Mouse (Mus musculus): Measurements from ENCODE around the gene Cdv3.

The Cdv3 gene

GRCm38 (mm10) chr9:103365290-103366247 lies at the start of gene Cdv3:
Cdv3 (minus strand) TSS chr9:103365840.
- peak; percentile 99 for DNase-seq (ENCODE audit: low spot score in 2 of 2)

DNA sequence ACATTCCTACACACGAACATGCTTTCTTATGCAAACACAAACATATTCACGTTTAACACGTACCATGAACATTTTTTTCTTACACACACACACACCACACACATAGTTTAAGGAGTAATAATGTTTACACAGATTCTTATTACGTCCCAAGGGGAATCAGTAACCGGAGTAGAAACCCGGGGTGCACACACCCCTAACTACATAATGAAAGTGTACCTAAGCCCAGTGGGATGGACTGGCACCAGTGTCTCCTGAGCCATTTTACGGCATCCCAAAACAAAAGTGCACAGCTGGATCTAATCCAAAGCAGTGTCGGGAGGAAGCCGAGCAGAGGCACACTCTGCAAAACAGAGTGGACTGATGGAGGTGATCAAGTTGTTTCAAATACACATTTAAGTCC lies 47.8 kb upstream of the Cdv3 start:
- no peak for DNase-seq (ENCODE audit: low spot score in 2 of 2)

DNA sequence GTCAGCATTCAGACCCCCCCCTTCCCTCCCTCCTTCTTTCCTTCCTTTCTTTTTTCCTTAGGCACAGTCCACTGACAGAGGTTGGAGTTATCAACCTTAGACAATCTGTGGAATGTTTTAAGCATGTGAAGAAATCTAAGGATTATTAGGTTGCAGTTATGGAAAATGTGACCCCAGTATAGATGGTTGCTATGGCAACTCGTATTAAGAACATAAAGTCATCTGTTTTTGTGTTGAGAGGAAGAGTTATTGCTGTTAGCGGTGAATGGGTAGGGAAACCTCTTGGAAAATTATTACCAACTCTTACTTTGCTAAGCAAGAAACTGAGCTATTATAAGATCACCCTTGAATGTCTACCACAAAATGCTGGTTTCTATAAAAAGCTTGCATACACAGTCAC lies 43.5 kb upstream of the Cdv3 start:
- no peak for DNase-seq (ENCODE audit: low spot score in 2 of 2)

GRCm38 (mm10) chr9:103408136-103408777 lies 42.6 kb upstream of the Cdv3 start:
- DNase-seq (ENCODE audit: low spot score in 2 of 2): no peak

- no peak for DNase-seq (ENCODE audit: low spot score in 2 of 2)
Measured at GRCm38 (mm10) chr9:103403331-103403973, 37.8 kb upstream of the Cdv3 start.

- DNase-seq (ENCODE audit: low spot score in 2 of 2): no peak
Measured at GRCm38 (mm10) chr9:103398509-103399157, 33.0 kb upstream of the Cdv3 start.

DNA sequence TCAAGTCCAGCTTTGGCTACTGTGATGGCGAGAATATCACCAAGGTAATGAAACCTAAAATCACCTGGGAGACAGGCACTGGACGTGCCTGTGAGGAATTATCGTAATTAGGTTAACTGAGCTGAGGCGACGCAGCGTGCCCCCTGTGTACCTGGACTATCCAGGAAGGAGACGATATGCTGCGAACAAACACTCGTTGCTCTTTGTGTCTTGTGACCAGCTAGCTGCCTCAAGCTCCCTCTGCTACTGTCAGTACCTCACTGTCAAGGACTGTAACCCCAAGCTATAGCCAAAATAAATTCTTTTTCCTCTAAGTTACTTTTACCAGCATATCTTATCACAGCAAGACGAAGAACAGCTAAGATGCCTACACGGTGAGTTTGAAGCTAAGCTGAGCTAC lies 27.6 kb upstream of the Cdv3 start:
- no peak for DNase-seq (ENCODE audit: low spot score in 2 of 2)

- no peak for DNase-seq (ENCODE audit: low spot score in 2 of 2)
Measured at GRCm38 (mm10) chr9:103391796-103392372, 26.2 kb upstream of the Cdv3 start.

DNA sequence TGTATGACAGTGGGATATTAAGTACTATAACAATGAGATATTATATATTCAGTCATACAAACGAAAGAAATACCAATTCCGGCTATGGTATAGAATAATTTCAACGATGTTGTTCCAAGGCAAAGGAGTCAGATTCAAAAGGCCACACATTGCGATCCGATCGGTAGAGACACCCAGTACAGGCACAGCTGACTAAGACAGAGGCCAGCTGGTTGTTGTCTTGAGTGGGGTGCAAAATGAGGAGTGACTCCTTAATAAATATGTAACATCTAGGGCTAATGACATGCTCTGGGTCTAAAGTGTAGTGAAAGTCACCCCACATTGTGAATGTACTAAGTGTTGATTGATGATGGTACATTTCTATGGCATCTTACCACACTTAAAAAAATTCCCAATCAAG lies 23.6 kb upstream of the Cdv3 start:
- DNase-seq (ENCODE audit: low spot score in 2 of 2): no peak

- no peak for DNase-seq (ENCODE audit: low spot score in 2 of 2)
Measured at GRCm38 (mm10) chr9:103387011-103387653, 21.5 kb upstream of the Cdv3 start.

GRCm38 (mm10) chr9:103386573-103386972 lies 20.9 kb upstream of the Cdv3 start:
- no peak for DNase-seq (ENCODE audit: low spot score in 2 of 2)

DNA sequence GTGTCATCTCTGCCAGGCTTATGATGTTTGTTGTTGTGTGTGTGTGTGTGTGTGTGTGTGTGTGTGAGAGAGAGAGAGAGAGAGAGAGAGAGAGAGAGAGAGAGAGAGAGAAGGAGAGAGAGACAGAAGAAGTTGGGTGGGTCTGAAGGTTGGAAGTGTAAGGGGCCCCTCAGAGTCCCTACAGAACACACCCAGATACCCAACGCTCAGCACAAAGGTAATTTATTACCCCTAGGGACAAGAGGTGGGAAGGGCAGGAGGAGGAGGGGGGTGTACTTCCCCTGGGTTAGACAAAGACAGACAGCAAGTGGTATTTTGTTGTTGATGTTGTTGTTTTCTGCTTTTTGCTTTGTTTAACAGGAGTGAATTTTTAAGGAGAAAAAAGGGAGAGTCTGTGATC lies 20.0 kb upstream of the Cdv3 start:
- no peak for DNase-seq (ENCODE audit: low spot score in 2 of 2)

DNA sequence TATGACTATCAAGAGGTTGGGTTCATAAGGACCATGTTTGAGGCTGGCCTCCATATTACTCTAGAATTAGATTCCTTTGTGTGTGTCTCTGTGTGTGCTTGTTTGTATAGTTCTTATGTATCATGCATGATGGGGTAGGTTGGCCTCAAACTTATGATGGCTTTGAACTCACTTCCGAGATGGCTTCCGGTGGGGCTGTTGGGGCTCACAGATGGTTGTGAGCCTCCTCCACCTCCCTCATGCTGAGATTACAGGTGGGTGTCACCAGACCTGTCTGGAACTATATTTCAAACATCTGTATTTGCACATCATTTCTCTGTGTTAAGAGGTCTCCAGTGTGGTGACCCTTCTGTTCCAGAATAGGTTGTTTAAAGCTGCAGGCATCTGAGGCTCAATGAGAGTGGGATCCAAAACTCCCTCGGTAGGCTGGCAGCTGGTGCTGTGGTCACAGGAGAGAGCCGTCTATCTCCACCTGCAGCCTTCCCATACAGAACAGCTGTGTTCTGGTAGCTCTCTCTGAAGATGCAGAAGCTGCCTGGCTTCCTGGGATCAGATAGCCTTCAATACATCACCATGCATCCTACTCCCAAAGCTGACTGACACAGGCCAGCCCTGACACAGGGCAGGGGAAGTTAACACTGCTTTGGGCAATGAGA lies 18.6 kb upstream of the Cdv3 start:
- no peak for DNase-seq (ENCODE audit: low spot score in 2 of 2)

GRCm38 (mm10) chr9:103383576-103383975 lies 17.9 kb upstream of the Cdv3 start:
- no peak for DNase-seq (ENCODE audit: low spot score in 2 of 2)

DNA sequence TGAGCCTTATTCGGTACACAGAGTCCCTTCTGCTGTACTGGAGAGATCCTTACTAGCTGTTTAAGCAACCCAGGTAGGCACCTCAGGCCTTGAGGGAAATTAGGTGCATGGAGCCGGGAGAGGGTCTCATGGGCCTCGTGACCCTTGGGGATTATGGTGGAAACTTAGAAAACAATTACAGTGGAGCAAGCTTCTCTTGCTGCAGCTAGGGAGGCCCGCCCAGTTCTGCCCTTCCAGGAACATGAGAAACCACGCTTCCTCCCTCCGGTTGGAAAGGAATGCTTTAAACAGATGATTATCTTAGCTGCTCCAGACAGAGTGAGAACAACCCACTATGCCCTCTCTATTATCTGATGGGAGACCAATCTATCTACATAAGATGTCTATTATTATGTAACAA lies 17.3 kb upstream of the Cdv3 start:
- DNase-seq (ENCODE audit: low spot score in 2 of 2): no peak

- DNase-seq (ENCODE audit: low spot score in 2 of 2): no peak
Measured at GRCm38 (mm10) chr9:103380566-103380965, 14.9 kb upstream of the Cdv3 start.

DNA sequence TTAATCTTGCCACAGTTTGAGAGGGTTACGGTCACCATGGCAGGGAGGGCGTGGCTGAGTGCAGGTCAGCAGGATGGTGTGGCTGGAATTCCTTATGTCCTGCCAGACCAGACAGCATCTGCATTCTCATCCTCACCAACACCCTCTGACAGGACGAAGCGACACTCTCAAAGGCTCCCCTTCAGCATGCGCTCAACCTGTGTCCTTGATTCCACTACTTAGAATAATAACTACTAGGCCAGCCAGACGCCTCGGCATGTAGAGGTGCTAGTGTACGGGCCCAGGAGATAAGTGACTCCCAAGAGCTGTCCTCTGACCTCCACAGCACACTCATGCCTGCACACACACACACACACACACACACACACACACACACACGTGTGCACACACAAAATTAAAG lies 13.6 kb upstream of the Cdv3 start:
- DNase-seq (ENCODE audit: low spot score in 2 of 2): no peak

GRCm38 (mm10) chr9:103378686-103379085 lies 13.0 kb upstream of the Cdv3 start:
- DNase-seq (ENCODE audit: low spot score in 2 of 2): no peak

DNA sequence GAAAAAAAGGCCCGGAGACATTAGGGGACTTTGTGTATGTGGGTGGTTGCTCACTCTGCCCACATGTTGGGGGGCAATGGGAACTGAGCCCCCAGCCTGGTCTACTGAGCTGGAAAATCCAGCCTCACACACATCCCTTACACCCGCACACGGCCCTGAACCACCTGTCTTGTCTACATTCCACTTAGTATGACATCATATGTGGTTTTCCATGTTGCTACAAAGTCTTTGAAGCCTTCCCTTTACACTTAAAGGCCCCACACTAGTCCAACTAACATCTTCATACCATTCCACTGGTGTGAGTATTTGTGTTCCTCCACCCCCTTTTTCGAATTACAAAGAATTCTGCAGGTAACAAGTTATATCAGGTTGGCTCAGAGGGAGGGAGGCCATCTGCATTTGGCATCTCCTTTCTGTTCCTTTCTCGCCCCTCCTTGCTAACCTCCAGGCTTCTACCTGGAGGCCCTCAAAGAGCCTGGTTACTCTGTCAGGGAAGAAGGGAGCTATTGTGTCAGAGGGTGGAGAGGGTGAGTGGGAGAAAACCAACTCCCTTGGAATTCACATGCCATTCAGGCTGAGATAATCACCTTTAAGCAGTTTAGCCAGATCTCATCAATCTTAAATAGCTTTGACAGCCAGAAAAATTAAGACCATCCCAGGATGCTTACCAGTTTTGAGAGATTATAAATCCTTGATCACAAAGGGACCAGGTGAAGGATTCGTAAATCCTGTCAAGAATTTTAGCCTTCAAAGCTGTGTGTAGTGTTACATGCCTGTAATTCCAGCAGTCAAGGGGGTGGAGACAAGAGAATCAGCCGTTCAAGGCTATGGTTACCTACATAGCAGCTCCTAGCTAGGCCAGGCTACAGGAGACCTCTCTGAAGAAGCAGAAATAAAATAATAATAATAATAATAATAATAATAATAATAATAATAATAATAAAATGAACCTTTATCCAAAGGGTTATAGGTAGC lies 11.0 kb upstream of the Cdv3 start:
- DNase-seq (ENCODE audit: low spot score in 2 of 2): no peak
